Mouse (Mus musculus) layer of hippocampus, adult 2 months (tissue): Measurements from ENCODE around the gene Tcte1. TPM values are rescaled to one million over a fixed set of nuclear protein-coding genes. Genes with fewer than 3 reads are reported as not detected.

ENCODE experiments used
- DNase-seq, 2 experiments: peaks; one replicate each; pipeline ENCODE4 v3.0.0; 2022; ENCODE audit warnings: low spot score in 2 of 2
- H3K27ac ChIP-seq: fragments of 200-600 bp; 2 replicates; pipeline ENCODE4 v1.8.1; 2022
- H3K4me3 ChIP-seq: fragments of 200-600 bp; 2 replicates; pipeline ENCODE4 v1.8.1; 2022; ENCODE audit warnings: mild to moderate bottlenecking
- CTCF ChIP-seq: fragments of 200-600 bp; conservative IDR thresholded peaks from 2 replicates; pipeline ENCODE4 v1.8.1; 2022; ENCODE audit warnings: antibody characterized with exemption, mild to moderate bottlenecking, moderate library complexity
- total RNA-seq, 2 experiments: library from RNA; stranded (reverse); gene quantifications; 2 replicates each; pipeline ENCODE4 v1.2.3; 2021

The Tcte1 gene
- total RNA-seq, 2 experiments from 2014 or later, result 0.56 to 1.0 TPM

DNA sequence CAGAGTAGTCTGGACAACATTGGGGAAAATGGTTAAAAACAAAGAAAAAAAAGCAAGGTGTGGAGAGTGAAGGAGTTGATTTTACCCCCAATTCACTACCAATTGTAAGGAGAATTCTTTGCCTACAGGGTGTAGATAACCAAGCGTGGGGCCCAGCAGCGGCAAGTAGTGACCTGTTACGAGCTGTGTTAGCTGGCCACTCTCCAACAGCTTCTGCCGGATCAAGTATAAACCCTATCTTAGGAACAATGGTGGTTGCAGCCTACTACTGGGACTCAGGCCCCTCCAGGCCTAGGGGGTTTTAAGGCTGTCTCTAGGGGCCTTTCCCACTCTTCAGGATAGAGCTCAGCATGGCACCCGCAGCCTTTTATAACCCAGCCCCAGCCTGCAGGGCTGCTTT is 55.0 kb downstream of the Tcte1 start:
- no peak for TF ChIP-seq CTCF
- H3K27ac ChIP-seq, result no peak overlapping the region
- no peak for DNase-seq
- no peak overlapping the region for H3K4me3 ChIP-seq

DNA sequence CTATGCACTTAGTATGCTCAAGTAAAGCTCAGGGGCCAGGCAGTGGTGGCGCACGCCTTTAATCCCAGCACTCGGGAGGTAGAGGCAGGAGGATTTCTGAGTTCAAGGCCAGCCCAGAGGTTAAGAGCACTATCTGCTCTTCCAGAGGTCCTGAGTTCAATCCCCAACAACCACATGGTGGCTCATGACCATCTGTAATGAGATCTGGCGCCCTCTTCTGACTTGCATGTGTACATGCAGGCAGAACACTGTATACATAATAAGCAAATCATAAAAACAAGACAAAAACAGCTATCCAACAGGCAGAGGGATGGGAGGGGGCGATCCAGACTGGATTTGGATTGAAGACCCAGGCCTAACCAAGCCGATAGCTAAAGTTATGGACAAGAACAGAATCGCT is 55.6 kb downstream of the Tcte1 start:
- peak; percentile 72 for TF ChIP-seq CTCF
- H3K27ac ChIP-seq, result no peak overlapping the region
- no peak for DNase-seq
- no peak overlapping the region for H3K4me3 ChIP-seq

DNA sequence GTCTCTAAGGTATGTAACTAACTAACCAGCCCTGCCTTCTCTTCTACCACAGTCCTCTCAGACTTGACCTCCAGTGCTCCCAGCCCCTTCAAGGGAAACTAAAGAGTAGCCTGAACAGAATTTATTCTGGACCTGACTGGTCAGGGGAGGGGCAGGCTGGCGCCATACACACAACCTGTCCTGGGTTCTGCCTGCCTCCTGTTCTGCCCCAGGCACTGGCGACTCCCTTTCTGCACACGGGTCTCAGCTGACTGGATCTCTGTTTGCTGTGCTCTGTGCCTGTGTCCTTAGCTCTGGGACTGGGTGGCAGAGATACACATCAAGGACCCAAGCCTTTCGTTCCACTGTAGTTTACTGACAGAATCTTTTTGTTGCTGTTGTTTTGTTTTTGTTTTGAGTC is 56.3 kb downstream of the Tcte1 start:
- TF ChIP-seq CTCF, result no peak
- DNase-seq, result no peak
- no peak overlapping the region for H3K4me3 ChIP-seq
- no peak overlapping the region for H3K27ac ChIP-seq

DNA sequence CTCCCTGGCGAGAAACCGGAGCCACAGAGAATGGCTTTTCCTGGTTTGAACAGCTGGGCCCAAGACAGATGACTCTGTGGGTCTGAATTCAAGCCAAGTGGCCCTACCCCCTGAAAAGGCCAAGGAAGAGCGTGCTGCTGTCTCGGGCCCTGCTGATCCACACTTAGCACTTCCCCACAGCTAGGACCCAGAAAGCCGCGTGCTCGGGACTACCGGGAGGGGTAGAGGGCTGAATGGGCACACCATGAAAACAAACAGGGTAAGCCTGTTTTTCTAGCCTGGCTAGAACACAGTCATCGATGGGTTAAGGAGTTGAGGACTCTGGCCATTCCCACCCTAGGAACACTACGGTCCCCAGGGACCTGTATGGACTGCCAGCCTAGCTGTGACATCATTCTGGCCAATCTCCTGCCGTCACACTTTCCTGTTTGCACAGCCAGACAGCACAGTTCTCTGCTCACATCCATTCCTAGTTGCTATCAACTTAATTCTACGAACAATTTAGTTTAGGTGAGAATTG is 57.8 kb downstream of the Tcte1 start:
- Histone ChIP-seq H3K27ac (peak overlapping the region; percentile 43; the same call in 1 of the 2 replicates), H3K4me3 (no peak overlapping the region)
- DNase-seq, result no peak
- no peak for TF ChIP-seq CTCF

DNA sequence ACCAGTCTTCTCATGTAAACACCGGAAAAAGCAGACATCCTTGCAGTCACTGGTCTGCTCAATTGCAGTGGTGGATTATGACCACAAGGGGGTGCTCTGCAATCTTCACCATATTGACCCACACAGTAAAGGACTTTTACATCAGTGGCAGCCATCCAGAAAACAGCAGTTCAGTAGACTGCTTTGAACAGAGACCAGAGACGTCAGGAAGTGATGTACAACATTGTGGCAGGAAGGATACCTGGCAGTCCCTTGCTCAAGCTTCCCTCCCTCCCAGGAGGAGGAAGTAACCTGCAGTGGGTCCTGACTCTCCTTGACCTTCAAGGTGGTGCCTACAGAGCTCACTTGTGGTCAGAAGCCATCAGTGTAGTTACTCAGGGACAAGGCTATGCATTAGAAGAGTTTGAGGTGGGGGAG is 58.3 kb downstream of the Tcte1 start:
- peak in 1 of 2 experiments; percentile 71 for DNase-seq
- peak; percentile 96 for TF ChIP-seq CTCF
- H3K4me3 ChIP-seq, result no peak overlapping the region
- peak overlapping the region; percentile 43; the same call in 1 of the 2 replicates for H3K27ac ChIP-seq

DNA sequence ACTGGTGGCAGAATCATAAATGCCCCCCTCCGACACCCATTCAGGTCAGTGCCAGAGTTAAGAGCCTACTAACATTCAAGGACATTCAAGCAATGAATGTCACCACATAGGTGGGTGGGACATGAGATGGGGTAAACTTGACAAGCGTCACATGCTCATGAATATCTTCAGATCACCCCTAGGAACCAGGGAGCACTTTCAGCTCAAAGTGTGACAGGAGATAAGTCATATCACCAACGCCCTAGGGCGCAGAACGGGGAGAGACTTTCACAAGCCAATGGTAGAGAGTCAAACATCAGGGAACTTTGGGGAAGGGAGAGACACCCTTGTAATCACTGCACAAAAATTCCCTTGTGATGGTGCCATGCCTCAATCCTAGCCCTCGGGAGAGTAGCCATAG is 59.0 kb downstream of the Tcte1 start:
- TF ChIP-seq CTCF, result no peak
- Histone ChIP-seq H3K27ac (no peak overlapping the region), H3K4me3 (no peak overlapping the region)
- DNase-seq, result no peak

DNA sequence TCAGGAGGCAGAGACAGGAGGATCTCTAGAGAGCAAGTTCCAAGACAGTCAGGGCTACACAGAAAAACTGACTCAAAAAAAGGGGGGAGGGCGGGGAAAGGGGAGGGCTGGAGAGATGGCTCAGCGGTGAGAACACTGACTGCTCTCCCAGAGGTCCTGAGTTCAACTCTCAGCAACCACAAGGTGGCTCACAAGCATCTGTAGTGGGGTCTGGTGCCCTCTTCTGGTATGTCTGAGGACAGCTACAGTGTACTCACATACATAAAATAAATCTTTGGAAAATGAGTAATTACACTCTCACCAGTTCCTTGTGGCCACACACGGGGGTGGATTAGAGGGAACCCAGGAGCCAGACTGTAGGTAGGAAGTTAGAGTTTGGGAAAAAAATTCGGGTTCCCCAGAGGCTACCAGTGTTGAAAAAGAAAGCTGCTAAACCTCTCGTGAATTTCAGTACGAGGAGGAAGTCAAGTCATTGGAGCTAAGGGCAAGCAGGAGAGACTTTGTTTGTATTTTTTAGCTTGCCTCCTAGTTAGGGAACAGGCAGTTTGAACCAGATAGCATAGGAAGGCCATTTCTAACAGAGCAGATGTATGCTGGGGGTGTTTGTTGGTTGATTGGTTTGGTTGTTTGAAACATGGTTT is 59.6 kb downstream of the Tcte1 start:
- DNase-seq, result no peak
- no peak overlapping the region for H3K4me3 ChIP-seq
- no peak overlapping the region for H3K27ac ChIP-seq
- peak; percentile 79 for TF ChIP-seq CTCF

DNA sequence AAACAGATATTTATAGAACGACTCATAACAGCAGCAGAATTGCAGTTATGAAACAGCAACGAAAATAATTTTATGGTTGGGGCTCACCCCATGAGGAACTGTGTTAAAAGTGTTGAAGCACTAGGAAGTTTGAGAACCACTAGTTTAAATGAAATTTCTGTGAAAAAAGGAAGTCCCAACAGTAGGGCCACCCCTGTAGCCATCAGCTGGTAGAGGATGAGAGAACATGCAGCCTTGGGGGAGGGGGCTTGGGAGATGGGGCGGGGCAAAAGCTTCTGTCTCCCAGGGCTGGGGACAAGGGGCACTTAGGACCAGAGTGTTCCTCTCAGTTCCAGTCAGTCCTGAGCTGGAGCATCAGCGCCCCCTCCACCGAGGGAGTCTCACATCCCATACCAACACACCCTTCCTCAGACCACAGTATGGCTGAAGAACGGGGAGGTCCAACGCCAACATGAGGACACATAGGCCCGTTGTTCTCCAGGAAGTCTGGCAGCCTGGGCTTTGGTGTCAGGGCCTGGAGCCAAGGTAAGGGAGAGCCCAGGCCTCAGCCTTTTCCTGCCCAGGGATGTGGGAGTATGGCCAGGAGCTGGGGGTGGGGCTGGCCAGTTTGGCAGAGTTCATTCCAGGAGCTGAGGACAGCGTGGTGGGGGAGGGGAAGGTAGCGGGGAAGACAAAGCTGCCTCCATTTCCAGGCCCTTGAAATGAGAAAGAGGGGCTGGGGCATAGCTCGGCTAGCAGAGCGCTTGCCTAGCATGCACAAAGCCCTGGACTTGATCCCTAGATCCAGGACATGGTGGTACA is 61.1 kb downstream of the Tcte1 start:
- no peak for TF ChIP-seq CTCF
- H3K27ac ChIP-seq, result peak overlapping the region; percentile 70
- H3K4me3 ChIP-seq, result no peak overlapping the region; the same call in 1 of the 2 replicates
- DNase-seq, result peak; percentile 70 to 77

DNA sequence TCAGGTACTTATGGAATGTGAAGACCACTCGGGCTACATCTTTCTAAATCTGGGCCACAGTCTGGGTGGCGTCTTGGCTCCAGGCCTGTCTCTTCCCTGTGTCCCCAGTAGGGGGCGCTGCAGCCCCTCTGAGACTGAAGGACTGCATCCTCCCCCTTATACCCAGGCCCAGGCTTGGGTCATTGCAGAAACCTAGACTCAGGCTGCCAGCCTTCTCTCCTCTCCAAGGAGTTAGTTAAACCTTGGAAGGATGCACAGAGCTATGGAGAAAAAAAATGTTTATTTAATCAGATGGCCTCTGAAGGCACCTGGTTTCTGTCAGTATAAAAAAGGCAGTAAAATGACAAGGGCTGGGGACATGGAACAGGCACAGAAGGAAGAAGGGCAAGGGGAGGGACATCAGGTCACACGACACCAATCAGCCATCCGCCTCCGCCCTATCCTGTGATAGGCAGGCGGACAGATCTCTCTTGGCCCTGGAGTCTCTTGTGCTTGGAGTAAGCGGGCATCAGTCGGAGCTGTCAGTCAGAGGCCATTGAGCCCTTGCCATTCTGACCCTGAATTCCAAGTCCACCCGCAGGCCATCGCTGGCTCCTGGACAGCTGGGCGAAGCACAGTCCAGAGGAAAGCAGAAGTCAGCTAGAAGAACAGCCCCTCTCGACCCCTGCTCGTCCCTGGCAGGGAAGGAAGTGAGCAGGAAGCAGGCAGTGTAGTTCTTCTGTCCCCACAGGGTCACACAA is 61.9 kb downstream of the Tcte1 start:
- peak overlapping the region; percentile 70 for H3K27ac ChIP-seq
- peak; percentile 99 for TF ChIP-seq CTCF
- peak; percentile 70 to 77 for DNase-seq
- H3K4me3 ChIP-seq, result no peak overlapping the region; the same call in 1 of the 2 replicates

DNA sequence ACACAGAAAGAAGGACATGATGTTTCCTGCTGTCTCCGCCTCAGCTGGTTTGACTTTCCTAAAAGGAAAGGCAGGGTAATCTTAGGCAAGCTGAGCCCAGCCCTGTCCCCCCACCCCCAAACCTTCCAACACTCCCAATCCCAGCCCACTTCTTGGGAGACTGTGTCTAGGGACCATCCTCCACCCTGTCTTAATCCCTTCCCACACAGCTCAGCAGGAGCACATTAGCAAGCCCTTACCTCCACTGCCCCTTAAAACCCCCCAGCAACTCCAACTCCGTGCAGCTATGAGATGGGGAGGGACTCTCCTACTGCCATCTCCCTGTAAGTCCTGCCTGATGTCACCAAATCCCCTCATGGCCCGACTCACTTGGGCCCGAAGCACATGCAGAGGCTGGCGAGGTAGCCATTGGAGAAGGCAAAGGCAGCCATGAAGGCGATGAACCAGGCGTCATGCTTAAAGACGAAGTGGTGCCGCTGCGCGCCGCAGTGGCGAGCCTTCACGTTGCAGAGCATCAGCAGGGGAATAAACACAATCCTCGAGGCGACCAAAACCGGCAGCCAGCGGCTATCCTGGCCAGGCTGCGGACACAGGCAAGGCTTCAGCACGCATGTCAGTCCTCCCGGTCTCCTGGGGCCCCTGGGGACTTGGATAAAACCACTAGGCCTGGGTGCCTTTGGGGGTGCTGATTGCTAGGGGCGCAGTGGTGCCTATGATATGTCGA is 62.7 kb downstream of the Tcte1 start:
- Histone ChIP-seq H3K4me3 (no peak overlapping the region), H3K27ac (peak overlapping the region; percentile 70)
- TF ChIP-seq CTCF, result no peak
- DNase-seq, result no peak

DNA sequence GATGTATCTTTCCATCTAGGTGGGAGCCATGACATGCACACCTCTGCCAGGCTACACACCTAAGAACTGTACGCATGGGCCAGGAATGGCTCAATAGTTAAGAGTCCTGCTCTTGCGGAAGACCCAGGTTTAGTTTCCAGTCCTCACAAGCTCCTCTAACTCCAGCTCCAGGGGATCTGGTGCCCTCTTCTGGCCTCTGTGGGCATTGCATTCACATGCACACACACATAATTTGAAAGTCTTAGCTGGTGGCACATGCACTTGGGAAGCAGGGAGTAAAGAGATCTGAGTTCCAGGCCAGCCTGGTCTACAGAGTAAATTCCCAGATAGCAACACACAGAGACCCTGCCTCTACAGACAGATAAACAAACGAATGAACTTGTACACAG is 63.2 kb downstream of the Tcte1 start:
- peak; percentile 64 for TF ChIP-seq CTCF
- DNase-seq, result no peak

DNA sequence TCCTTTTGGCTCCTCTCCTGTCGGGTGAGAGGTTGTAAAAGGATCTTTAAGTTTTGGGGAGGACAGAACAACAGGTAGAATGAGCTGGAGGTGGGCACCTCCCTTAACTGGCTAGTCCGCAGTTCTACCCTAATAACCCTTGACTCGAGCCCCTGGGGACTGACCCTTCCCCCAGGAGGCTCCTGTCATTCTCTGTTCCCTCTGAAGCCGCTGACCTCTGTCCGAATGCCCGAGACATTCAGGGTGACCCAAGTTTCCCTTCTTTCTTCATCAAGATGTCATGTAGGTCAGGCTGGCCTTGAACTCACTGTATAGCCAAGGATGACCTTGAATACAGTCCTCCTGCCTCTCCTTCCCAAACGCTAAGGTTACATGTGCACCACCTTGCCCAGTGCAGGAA is 65.1 kb downstream of the Tcte1 start:
- H3K27ac ChIP-seq, result no peak overlapping the region
- no peak overlapping the region for H3K4me3 ChIP-seq
- DNase-seq, result no peak
- no peak for TF ChIP-seq CTCF

More for the DNA sequence above, 63.2 kb downstream of the Tcte1 start:
- Histone ChIP-seq H3K4me3 (no peak overlapping the region), H3K27ac (no peak overlapping the region)
